In the genomic region with DNA sequence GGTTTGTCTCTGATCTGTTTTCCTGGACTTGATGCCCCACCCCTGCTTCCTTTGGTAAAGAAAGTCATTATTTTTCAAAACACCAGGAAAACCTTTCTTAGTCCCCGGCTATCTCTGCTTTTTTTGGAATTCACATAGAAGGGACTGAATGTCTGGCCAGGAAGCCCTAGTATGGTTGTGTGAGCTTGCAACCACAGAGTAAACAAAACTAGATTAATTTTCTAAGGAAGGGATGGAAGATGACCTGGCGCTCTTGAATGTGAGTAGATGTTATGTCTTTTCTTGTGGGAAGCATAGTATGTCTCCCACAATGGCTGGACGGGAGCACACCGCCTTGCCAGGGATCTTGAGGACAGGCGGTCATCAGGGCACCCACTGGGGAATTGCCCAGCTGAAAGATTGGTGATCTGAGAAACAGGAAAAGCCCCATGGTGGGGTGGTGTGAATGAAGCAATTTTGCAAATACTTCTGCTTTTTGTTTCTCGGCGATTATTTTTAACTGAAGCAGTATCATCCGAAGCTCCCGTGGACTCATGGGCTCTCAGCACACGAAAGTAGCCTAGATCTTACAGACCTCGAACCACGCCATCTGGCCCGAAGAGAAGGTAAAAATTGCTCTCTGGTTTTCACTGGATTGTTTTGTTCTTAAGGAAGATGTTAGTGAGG, we compare ENCODE assay signal across 16 mouse cellular contexts. TPM values are rescaled to one million over a fixed set of nuclear protein-coding genes. Genes with fewer than 3 reads are reported as not detected.
A peak's percentile ranks its signal among the peaks of the same experiment; 100 is the strongest.
DNase-seq lines count a peak whose midpoint lies in the region; ATAC-seq and TF ChIP-seq lines count a peak whose summit lies in the region.
"Had no signal": no experiment of that assay in that cellular context is flagged by ENCODE, and none has a peak within 500 bp of the region (broad histone marks: within the 10 kb centered on the region; RNA-seq: fewer than 3 reads in every experiment).

No protein-coding gene starts in this region.

- H3K9ac ChIP-seq in MEL (ENCODE audit: control insufficient read depth, low read depth, low read length, poor library complexity, severe bottlenecking): peak overlapping the region; percentile 44; the same call in 1 of the 2 replicates
- H3K9ac ChIP-seq in heart, embryonic 16.5 days (ENCODE audit: low read length): no peak overlapping the region
- no peak overlapping the region for H3K9ac ChIP-seq in intestine, embryonic 16.5 days (ENCODE audit: low read depth, low read length)
- H3K9ac ChIP-seq: liver, embryonic 14.5 days had no signal

- ATAC-seq in heart, embryonic 16.5 days (replicated peaks; ENCODE audit: extremely low read depth, insufficient read depth, low FRiP score): no peak
- ATAC-seq in intestine, embryonic 16.5 days: no peak
- ATAC-seq: forebrain, embryonic 16.5 days had no signal

- peaks cover 0 to 1% of the 10 kb centered on the region in 2 experiments; a peak in 1 of 4 replicates for H3K27me3 ChIP-seq in MEL (ENCODE audit: control insufficient read depth in 1 of 2, insufficient read depth in 2 of 2, low read length in 2 of 2)
- H3K27me3 ChIP-seq in heart, embryonic 16.5 days (ENCODE audit: control insufficient read depth, insufficient read depth, low read length): no peaks in the 10 kb centered on the region
- no peaks in the 10 kb centered on the region for H3K27me3 ChIP-seq in intestine, embryonic 16.5 days (replicated peaks; ENCODE audit: control insufficient read depth, insufficient read depth, low read length)

- no peak for TF ChIP-seq POLR2A in MEL (IDR thresholded peaks at IDR 0.05; ENCODE audit: control insufficient read depth in 1 of 2, insufficient read depth in 1 of 2, low read depth in 1 of 2, low read length in 2 of 2, poor library complexity in 1 of 2)

- no peak overlapping the region for H3K4me2 ChIP-seq in heart, embryonic 16.5 days (ENCODE audit: low read depth, low read length)
- H3K4me2 ChIP-seq in intestine, embryonic 16.5 days (ENCODE audit: low read depth, low read length): no peak overlapping the region

- intact Hi-C loops in left cerebral cortex, postnatal 4 days (cut with DNase I): no loop called here

- peak; percentile 39 for DNase-seq in layer of hippocampus, adult 11-12 months (ENCODE audit: low spot score)
- no peak for DNase-seq in layer of hippocampus, postnatal 25 days (ENCODE audit: extremely low spot score in 1 of 2, low spot score in 1 of 2)
- DNase-seq in MEL (ENCODE audit: low read depth, low spot score): peak; percentile 65
- DNase-seq in monocyte, adult 2 months (ENCODE audit: low read depth in 1 of 2, low spot score in 2 of 2): peak; percentile 49 to 59
- DNase-seq in cerebellum, postnatal 4 days (ENCODE audit: low spot score in 2 of 2): no peak
- DNase-seq in left cerebral cortex, postnatal 4 days: no peak
- DNase-seq: cerebellum, adult 11-12 months; kidney, adult 11 months had no signal

- no peaks in the 10 kb centered on the region for H3K9me3 ChIP-seq in MEL (replicated peaks; ENCODE audit: insufficient read depth, low read length)
- no peaks in the 10 kb centered on the region; the same call in 1 of the 2 replicates for H3K9me3 ChIP-seq in heart, embryonic 16.5 days (replicated peaks; ENCODE audit: control insufficient read depth, low read length)
- no peaks in the 10 kb centered on the region for H3K9me3 ChIP-seq in intestine, embryonic 16.5 days (ENCODE audit: control insufficient read depth, low read length)

- WGBS in heart, embryonic 16.5 days: 69% methylated on average over 13 of the region's 13 CpGs
- 85% methylated on average over 13 of the region's 13 CpGs for WGBS in intestine, embryonic 16.5 days

- no peak for TF ChIP-seq CTCF in MEL (IDR thresholded peaks at IDR 0.05 in 2 of 3, conservative IDR thresholded peaks at IDR 0.05 in 1 of 3; ENCODE audit: control insufficient read depth in 1 of 3, insufficient read depth in 1 of 3, low read depth in 2 of 3, low read length in 3 of 3, poor library complexity in 1 of 3, severe bottlenecking in 1 of 3)

- H3K27ac ChIP-seq in MEL (ENCODE audit: control insufficient read depth, low read depth, low read length): peak overlapping the region; percentile 16; the same call in 1 of the 2 replicates
- H3K27ac ChIP-seq in heart, embryonic 16.5 days (ENCODE audit: low read length): 0 out of 2 replicates have a peak overlapping the region, but pooled peaks have one; percentile 10
- H3K27ac ChIP-seq in intestine, embryonic 16.5 days (ENCODE audit: low read length): no peak overlapping the region
- H3K27ac ChIP-seq: liver, embryonic 14.5 days had no signal

- no peak; a peak in 2 of 4 replicates for TF ChIP-seq EP300 in MEL (IDR thresholded peaks at IDR 0.05; ENCODE audit: low read depth in 1 of 2, low read length in 2 of 2)

- H3K36me3 ChIP-seq in MEL (ENCODE audit: control insufficient read depth in 1 of 2, insufficient read depth in 2 of 2, low read length in 2 of 2): peaks cover 0 to 2% of the 10 kb centered on the region in 2 experiments; a peak in 2 of 4 replicates
- H3K36me3 ChIP-seq in heart, embryonic 16.5 days (ENCODE audit: control insufficient read depth, insufficient read depth): no peaks in the 10 kb centered on the region
- no peaks in the 10 kb centered on the region for H3K36me3 ChIP-seq in intestine, embryonic 16.5 days (ENCODE audit: control insufficient read depth, insufficient read depth, low read length)

- H3K79me2 ChIP-seq in MEL (ENCODE audit: control insufficient read depth, insufficient read depth, low read length, poor library complexity): no peaks in the 10 kb centered on the region

- no peak; the same call in 1 of the 2 replicates for TF ChIP-seq RAD21 in MEL (IDR thresholded peaks at IDR 0.05; ENCODE audit: low read depth, low read length)

- H3K4me1 ChIP-seq in MEL (ENCODE audit: control insufficient read depth in 1 of 2, insufficient read depth in 2 of 2, low read length in 2 of 2): no peaks in the 10 kb centered on the region; a peak in 2 of 4 replicates
- H3K4me1 ChIP-seq in heart, embryonic 16.5 days (ENCODE audit: control insufficient read depth, insufficient read depth, low read length): no peaks in the 10 kb centered on the region; the same call in 1 of the 2 replicates
- no peaks in the 10 kb centered on the region for H3K4me1 ChIP-seq in intestine, embryonic 16.5 days (ENCODE audit: control insufficient read depth, insufficient read depth, low read length)

- H3K4me3 ChIP-seq in MEL (ENCODE audit: control insufficient read depth in 1 of 2, insufficient read depth in 1 of 2, low read depth in 2 of 2, low read length in 2 of 2): peak overlapping the region; percentile 48 to 72
- H3K4me3 ChIP-seq in heart, embryonic 16.5 days (ENCODE audit: low read length): no peak overlapping the region
- no peak overlapping the region for H3K4me3 ChIP-seq in intestine, embryonic 16.5 days (ENCODE audit: low read length)

TF ChIP-seq in MEL, 35 proteins besides CTCF, POLR2A, EP300 and RAD21:
- TF ChIP-seq USF2 (IDR thresholded peaks at IDR 0.05; ENCODE audit: borderline replicate concordance in 1 of 2, insufficient read depth in 1 of 2, low read depth in 1 of 2, low read length in 2 of 2) (no peak), MAX (IDR thresholded peaks at IDR 0.05; ENCODE audit: low read length) (0 out of 2 replicates have a peak, but pooled peaks have one; percentile 16)

RNA-seq across cellular contexts. Expression of a gene that starts 44.9 kb away (rescaled TPM):
- 10 to 100 TPM; 42.6 to 46.9 TPM for total RNA-seq in layer of hippocampus, postnatal 25 days (2021)
- 2.6 TPM in 2 replicates for total RNA-seq in MEL (2012; rRNA removed)
- 1 to 10 TPM in 1 of 2 experiments, not detected in 1; 1.3 TPM for polyA plus RNA-seq in MEL (2012; ENCODE audit: insufficient read depth in 1 of 2, insufficient read length in 2 of 2, low read depth in 1 of 2, low replicate concordance in 2 of 2, missing spikeins in 1 of 2)
- polyA plus RNA-seq in heart, embryonic 16.5 days (2015; fragmentation: Nextera tagmentation; extraction: Ambion mirVana): 8.7 and 11.4 TPM in 2 replicates
- 8.8 and 10.2 TPM in 2 replicates for polyA plus RNA-seq in intestine, embryonic 16.5 days (2015; fragmentation: Nextera tagmentation; extraction: Ambion mirVana)
- total RNA-seq in left cerebral cortex, postnatal 4 days (2021): 10 to 100 TPM; 11.8 to 14.6 TPM

RNA-seq across cellular contexts. Expression of a gene that starts 58.1 kb away (rescaled TPM):
- total RNA-seq in layer of hippocampus, postnatal 25 days (2021): not detected
- total RNA-seq in MEL (2012; rRNA removed): not detected in 2 replicates
- polyA plus RNA-seq in MEL (2012; ENCODE audit: insufficient read depth in 1 of 2, insufficient read length in 2 of 2, low read depth in 1 of 2, low replicate concordance in 2 of 2, missing spikeins in 1 of 2): not detected
- polyA plus RNA-seq in heart, embryonic 16.5 days (2015; fragmentation: Nextera tagmentation; extraction: Ambion mirVana): 0.18 TPM in 1 of 2 replicates, not detected in the other
- not detected in 2 replicates for polyA plus RNA-seq in intestine, embryonic 16.5 days (2015; fragmentation: Nextera tagmentation; extraction: Ambion mirVana)
- not detected for total RNA-seq in left cerebral cortex, postnatal 4 days (2021)
- total RNA-seq: layer of hippocampus, adult 8-10 months; midbrain, postnatal 0 days had no signal
- polyA plus RNA-seq: embryonic facial prominence, embryonic 11.5 days; forebrain, embryonic 16.5 days; heart, embryonic 14.5 days; liver, embryonic 14.5 days had no signal

Comparison
In these comparisons a context has a peak if more than half of its experiments do, and no peak if none do; other contexts are left out.
1. DNase-seq: peak in layer of hippocampus, adult 11-12 months (single experiment), MEL (single experiment) and monocyte, adult 2 months (2 of 2); none in layer of hippocampus, postnatal 25 days (0 of 2), cerebellum, postnatal 4 days (0 of 2) and left cerebral cortex, postnatal 4 days (single experiment).
2. H3K4me3 ChIP-seq: peak in MEL (2 of 2); none in heart, embryonic 16.5 days (single experiment) and intestine, embryonic 16.5 days (single experiment).